Mouse (Mus musculus) T-helper 1 cell (primary cell): ENCODE results near the gene Gm12248.
"Not testable (repeated sequence)": the region's sequence is repeated elsewhere in the genome, so short reads cannot be mapped to it uniquely, and the experiment has no call there.

Experiments used
- in situ Hi-C: fragments of 300-600 bp; cut with MboI, MseI; formaldehyde crosslinking; loops from one replicate; pipeline ENCODE4 v1.15.1; 2025; ENCODE audit warnings: high pct_unique_total_duplicates

Gm12248 gene

DNA sequence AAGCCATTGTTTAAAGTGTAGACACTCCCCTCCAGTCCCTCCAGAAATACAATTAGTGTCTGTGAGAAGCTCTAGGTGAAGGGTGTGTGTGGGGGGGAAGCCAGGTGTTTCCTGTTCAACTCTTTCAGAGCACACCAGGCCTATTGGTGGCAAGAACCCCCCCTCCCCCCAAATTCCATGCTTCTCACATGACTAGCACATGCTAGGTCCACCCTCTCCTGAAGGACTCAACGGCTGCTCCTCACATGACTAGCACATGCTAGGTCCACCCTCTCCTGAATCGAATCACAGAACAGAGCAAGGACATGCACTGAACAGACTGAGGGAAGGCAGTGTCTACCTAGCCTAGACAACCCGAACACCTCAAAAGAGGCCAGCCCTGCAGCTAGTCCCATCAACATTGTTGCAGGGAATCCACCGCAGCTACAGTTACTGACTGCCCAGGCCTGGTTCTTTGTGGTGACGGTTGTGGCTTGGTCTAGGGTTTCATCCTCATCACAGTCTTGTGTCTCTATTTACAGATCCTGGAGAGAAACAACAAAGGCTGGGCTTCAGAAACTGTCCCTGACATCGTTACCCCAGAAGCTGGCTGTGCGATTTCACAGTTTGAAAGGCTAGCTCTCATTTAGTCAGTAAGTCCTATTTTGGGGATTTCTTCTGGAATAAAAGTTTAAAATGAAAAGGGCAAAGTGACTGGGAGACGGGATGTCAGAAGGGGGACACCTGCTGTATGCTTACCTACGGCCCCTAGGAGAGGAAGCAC lies 9.8 kb upstream of the Gm12248 start:
- in situ Hi-C loops, result no loop called here

DNA sequence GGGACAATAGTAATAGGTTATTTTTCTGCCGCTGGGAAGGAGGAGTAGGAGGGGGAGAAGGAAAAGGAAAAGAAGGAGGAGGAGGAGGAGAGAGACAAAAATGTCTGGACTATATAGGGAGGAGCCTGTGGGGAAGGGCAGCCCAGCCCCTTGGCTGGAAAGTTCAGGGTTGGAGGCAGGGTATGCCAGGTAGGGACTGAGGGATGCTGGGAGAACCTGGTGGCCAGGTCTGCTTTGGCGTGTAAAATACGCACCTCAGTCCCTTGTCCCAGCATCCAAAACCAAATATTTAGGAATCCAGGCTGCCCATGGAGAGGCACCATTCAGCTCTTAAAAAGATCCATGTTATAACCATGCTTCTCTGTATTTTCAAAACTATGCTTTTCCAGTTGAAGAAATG lies 9.2 kb upstream of the Gm12248 start:
- in situ Hi-C loops, result no loop called here

GRCm38 (mm10) chr11:58101194-58101720 lies 8.3 kb upstream of the Gm12248 start:
- in situ Hi-C loops, result no loop called here

GRCm38 (mm10) chr11:58100006-58100405 lies 7.1 kb upstream of the Gm12248 start:
- in situ Hi-C loops, result no loop called here

- in situ Hi-C loops, result not testable (repeated sequence)
Measured at GRCm38 (mm10) chr11:58098366-58098720, 5.4 kb upstream of the Gm12248 start.

DNA sequence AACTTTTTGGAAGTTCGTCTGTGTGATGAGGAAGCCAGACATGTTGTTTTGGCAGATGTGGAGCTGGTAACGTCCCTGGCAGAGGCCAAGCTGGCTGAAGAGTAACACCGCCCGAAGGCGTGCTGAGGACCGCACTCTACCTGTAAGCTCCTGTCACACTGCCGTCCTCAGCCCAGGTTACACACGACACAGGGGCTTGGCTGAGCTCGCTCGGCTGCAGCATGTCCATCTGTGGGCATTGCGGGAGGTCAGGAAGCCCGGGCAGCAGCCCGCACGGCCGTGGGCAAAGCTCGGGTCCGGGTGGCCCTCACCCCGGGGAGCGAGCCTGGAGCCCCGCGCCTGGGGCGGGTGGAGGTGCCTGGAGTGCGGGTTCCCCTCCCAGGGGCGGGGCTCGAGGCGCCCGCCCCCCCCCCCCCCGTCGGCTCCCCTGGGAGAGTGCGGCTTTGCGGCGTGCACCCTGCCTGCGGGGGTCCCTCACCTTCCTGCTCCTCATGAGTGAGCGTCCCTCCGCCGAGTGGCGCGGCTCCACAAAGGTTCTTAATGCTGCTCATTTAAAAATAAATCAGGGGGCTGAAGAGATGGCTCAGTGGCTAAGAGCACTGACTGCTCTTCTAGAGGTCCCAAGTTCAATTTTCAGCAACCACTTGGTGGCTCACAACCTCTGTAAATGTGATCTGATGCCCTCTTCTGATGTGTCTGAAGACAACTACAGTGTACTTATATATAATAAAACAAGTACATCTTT lies 4.9 kb upstream of the Gm12248 start:
- in situ Hi-C loops, result no loop called here

GRCm38 (mm10) chr11:58096821-58097620 lies 4.1 kb upstream of the Gm12248 start:
- in situ Hi-C loops, result no loop called here

GRCm38 (mm10) chr11:58096160-58096559 lies 3.2 kb upstream of the Gm12248 start:
- in situ Hi-C loops, result no loop called here

DNA sequence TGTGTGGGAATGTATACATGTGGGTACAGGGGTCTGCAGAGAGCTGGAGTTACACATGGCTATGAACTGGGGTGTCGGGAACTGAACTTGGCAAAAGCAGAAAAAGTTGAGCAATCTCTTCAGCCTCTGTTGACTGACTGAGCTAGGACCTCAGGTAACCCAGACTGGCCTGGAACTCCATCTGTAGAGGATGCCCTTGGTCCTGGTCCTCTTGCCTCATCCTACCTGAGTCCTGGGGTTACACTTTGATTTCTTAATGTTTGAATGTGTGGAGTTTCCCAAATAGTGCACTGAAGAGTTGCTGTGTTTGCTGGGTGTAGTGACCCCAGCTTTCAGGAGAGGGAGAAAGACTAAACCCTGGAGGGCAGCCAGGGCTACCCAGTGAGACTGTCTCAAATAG lies 2.6 kb upstream of the Gm12248 start:
- in situ Hi-C loops, result no loop called here

DNA sequence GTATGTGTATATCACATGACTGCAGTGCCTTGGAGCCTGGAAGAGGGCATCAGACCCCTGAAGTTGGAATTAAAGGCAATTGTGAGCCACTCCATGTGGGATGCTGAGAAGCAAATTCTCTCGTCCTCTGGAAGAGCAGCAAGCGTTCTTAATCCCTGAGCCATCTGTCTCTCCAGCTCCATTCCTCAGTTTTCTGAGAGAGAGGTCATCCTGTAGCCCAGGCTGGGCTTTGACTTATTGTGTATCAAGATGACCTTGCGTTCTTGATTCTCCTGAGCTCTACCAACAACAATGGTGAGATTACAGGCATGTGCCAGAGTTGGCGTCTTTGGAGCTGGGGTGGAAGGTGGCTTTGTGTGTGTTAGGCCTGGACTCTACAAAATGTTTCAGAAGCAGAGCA lies 1.8 kb upstream of the Gm12248 start:
- in situ Hi-C loops, result loop anchor here (5.0 kb wide), 1 partner anchor 277 kb away; no protein-coding TSS in a partner anchor

- in situ Hi-C loops, result loop anchor here (5.0 kb wide), 1 partner anchor 275 kb away; no protein-coding TSS in a partner anchor
Measured at GRCm38 (mm10) chr11:58092541-58092940, 393 bp downstream of the Gm12248 start.

- in situ Hi-C loops, result no loop called here
Measured at GRCm38 (mm10) chr11:58081716-58082115, 11.2 kb downstream of the Gm12248 start.

DNA sequence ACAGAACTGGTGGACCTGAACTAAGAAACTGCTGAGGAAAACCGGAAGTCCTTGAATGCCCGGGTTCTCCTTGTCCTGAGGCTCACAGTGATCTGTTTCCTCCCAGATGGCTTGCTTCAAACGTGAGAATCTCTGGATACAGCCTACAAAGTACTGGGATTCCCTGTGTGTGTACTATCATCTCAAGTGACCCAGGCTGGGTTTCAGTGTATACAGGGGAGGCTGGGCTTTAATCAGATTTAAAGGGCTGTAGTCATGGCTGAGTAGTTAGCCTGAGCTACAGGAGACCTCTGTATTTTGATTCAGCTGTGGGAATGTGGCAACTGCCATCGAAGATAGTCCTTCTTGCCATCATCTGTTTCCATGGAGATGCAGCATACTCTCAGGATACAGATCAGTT lies 15.7 kb downstream of the Gm12248 start:
- in situ Hi-C loops, result no loop called here

GRCm38 (mm10) chr11:58072978-58073377 lies 20.0 kb downstream of the Gm12248 start:
- in situ Hi-C loops, result no loop called here

DNA sequence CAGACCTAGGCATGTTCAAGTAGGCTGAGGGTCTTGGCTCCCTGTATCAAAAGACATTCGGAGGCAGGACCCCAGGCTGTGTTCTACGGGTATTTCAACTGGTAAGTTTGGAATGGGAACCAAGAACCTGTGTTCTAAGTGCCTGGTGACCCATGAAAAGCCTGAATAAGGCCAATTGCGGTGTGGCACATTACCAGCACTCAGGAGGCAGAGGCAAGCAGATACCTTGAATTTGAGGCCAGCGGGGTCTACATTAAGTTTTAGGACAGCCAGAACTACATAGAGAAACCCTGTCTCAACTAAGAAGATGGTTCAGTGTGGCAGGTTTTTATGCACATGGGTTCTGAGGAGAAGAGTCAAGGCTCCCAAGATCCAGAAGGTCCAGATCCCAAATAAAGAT lies 27.9 kb downstream of the Gm12248 start:
- in situ Hi-C loops, result no loop called here

- in situ Hi-C loops, result no loop called here
Measured at GRCm38 (mm10) chr11:58062586-58062985, 30.3 kb downstream of the Gm12248 start.

- in situ Hi-C loops, result not testable (repeated sequence)
Measured at GRCm38 (mm10) chr11:58061218-58061617, 31.7 kb downstream of the Gm12248 start.

DNA sequence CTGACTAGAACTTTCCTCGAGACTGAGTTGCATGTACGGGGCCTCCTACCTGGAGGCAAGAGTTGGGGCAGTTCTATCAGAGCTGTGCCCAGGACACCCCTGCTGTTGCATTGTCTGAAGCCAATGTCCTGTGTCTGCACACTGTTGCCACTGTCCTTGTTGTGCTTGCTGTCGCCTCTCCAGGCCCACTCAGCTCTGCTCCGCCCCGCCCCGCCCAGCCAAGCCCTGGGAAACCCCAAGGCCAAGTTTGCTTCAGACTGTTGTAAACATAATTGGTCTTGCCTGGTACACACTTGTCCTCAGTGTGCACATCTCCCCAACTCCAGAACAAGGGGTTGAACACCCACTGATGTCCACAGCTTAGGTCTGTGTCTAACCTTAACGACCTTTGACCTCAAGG lies 33.2 kb downstream of the Gm12248 start:
- in situ Hi-C loops, result not testable (repeated sequence)

- in situ Hi-C loops, result no loop called here
Measured at GRCm38 (mm10) chr11:58057455-58057854, 35.5 kb downstream of the Gm12248 start.

GRCm38 (mm10) chr11:58046438-58046837 lies 46.5 kb downstream of the Gm12248 start:
- in situ Hi-C loops, result no loop called here

DNA sequence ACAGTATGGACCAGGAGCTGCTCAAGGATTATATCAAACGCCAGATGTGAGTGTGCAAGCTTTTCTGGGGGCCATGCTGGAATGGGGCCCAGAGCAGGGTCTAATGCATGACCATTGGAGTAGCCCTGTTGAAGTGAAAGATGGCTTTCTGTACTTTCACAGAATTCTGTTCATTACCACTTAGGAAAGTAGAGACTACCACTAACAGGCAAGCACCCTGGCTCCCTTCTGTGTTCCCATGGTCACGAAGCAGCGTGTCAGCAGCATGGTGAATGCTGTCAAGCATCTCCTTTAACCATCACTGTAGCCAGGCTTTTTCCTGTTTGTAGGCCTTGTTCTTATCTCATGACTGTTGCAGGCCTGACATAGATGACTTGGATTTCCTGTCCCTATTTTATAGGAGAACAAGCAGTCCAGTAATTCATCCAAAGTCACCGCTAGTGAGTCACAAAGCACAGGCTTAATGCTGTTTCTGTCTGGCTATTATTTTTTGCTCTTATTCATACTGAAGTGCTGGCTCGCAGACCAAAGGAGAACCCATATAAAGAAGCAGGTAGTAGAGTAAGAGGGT lies 50.0 kb downstream of the Gm12248 start:
- in situ Hi-C loops, result no loop called here

DNA sequence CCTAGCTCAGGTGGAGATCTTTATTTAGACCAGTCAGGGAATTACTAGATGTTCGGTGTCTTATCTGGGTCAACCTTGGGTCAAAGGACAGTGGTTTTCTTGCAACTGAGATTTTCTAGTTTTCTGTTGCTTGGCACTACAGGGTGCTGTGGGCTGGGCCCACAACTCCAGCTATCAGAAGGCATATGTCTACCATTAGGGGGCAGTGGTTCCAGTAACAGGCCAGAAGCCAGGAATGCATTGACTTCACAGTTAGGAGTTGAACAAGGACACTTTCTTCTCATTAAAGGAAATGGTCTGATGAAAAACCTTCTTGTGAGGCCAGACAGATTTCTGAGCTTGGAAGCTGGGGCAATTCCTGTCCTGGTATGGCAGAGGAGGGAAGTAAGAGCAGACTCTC lies 53.9 kb downstream of the Gm12248 start:
- in situ Hi-C loops, result no loop called here
